Mouse (Mus musculus) 3134 (cell line): ENCODE measurements at regions not wholly inside any gene's neighbourhood (a gene's known extent, or its start where the extent isn't known, plus 50 kb on each side); places are given as distances from the start of the nearest gene placed in this dataset.
A peak's percentile ranks its signal among the peaks of the same experiment; 100 is the strongest.

ENCODE experiments used
- DNase-seq: peaks from one replicate; pipeline ENCODE4 v3.0.0-alpha.2; 2011; ENCODE audit warnings: low spot score; ENCODE audit not compliant: insufficient read length; ENCODE audit errors: extremely low read depth

DNA sequence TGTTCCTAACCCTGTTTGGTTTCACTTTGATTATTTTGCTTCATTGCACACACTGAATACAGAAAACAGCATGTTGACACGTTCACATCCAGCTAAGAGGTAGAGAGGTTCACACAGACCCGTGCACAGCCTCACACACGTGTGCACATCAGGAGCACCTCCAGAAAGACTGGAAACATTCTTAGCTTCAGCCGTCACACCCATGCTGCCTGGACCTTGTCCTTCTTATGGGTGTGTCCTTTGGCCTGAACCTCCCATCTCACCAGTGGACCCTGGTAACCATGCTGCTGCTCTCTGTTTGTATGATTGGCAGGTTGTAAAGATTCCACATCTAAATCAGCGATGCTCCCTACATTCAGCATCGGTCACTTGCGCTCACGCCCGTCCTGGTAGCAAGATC is 109.8 kb downstream of the Gas1 start:
- DNase-seq, result no peak

DNA sequence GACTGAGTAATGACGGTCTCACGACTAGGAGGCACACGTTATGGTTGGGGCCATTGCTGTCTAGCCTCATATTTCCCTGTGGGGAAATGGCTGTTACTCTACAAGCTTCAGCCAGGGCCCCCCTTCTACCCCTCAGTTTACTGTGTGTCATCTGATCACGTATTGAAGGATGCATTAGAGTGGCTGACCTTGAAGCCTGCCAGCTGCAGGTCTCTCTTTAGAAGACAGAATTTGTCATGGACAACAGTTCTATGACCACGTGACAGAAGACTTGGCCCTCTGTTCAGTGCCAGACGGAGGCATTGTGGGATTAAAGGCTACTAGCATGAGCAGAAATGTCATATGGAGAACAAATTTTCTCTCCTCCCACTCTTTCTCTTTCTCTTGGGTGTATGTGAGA is 115.6 kb downstream of the Gas1 start:
- DNase-seq, result no peak

DNA sequence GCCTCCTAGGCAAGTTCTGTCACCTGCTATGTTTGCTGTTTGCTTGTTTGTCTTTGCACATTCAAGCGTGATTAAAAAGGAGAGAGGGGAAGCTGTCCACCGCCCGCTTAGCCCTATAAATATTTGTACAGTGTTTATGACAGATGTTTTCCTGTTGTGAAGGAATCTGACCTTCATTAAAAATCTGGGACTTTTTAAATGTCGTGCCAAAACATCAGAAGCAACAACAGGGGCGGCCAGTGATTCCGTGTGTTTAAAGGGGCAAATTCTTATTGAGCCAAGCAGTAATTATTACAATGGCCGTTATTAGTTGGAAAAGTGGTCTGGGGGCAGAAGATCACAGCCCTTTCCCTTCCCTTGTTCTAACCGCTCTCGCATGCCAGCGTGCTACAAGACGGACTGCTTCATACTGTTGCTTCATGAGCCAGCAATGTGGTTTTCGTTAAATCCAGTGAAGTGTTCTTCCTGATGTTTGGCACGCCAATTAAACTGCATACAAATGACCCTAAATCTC is 119.3 kb downstream of the Gas1 start:
- no peak for DNase-seq

DNA sequence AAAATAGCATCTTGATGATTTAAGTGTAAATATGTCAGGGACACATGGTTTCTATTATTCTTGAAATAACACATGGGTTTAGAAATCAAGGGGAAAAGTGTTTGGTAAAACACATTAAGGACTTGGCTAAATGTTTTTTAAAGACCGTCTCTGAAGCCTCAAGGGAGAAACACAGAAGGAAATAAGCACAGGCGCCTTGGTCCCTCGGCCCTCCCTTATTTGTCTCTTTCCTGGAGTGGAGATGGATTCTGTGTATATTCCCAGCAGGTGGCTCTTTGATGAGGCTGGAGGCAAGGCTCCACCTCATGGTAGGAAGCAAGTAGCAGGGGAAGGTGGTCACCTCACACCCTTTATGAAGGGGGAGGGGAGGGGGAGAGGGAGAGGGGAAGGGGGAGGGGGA is 122.6 kb downstream of the Gas1 start:
- no peak for DNase-seq

DNA sequence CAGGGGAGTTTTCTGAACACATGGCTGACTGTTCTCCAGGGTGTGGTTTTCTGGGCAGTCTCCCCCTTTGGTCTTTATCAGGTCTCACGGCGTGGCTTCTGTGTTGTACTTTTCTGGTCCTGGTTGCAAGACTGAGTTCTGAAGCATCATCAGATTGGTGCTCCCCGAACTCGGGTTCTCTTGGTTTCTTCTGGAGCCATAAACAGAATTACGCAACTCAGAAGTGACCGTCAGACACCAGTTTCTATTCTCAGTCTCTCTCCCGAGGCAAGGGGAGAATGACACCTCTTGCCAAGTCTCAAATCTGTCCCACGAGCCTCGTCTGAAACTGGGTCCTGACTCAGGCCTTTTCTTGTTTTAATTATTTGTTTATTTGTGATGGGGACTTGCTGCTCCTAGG is 123.1 kb downstream of the Gas1 start:
- peak; percentile 70 for DNase-seq

DNA sequence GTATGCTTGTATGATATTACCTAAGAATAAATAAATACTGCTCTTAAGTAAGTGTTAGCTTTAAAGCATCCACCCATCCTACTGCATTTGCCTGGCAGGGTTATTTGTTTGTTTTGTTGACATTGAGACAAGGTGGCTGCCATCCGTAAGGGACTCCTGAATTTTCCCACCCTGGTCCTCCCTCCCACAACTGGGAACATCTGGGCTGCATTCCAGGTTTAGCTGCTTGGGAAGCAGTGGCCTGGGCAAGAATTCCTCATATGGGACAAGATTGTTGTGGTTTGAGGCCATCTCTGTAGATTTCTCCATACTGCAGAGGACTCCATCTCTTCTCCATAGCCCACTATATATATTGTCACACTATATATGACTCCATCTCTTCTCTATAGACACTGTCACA is 125.3 kb downstream of the Gas1 start:
- DNase-seq, result peak; percentile 17

DNA sequence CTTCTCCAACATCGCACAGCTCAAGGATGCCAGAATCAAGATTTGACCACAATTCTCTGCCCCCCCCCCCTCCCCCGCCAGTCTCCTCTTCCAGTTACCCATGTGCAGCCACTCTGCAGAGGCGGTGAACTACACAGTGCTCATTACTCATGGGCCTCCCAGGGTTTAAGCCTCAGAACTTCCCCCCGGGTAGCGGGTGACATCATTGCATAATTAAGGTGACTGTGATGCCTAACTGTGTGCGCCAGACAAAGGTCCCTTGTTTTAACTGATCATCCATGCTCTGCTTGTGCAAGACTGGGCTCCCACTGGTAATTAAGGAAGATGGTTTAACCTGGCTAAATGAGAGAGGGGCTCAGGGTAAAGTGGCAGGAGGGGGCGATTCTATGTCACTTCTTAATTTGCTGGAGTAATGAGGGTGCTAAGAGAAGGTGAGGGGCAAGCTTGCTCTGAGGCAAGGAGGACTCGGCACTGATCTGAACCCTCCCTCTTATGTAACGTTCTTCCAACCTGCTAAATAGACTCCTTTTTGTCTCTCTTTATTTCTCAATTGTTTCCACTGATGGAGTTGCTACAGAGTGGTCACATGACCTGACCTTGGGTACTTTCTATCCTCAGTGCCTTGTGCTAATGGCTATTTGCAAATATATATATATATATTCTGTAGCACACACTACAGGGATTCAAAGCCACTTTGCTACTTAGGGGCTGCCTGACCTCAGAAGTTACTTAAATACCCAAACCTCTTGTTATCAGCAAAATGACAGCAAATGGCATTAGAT is 126.2 kb downstream of the Gas1 start:
- DNase-seq, result peak; percentile 58

DNA sequence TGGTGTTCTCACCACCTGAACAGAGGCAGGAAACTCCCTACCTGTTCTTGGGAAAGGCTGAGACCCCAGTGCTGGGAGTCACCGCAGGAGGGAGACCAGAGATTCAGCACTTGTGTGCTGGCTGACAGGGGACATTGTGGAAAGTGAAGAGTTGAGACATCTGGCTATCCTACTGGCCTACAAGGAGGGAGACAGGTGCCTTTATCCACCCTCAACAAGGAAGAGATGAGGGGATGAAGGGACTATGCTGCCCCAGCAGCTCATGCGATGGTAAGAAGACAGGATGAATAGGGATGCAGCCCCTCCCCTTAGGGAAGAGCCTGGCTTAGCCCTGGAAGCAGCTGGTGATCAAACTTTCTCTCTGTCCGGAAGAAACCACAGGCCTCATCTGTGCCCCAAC is 127.5 kb downstream of the Gas1 start:
- no peak for DNase-seq

DNA sequence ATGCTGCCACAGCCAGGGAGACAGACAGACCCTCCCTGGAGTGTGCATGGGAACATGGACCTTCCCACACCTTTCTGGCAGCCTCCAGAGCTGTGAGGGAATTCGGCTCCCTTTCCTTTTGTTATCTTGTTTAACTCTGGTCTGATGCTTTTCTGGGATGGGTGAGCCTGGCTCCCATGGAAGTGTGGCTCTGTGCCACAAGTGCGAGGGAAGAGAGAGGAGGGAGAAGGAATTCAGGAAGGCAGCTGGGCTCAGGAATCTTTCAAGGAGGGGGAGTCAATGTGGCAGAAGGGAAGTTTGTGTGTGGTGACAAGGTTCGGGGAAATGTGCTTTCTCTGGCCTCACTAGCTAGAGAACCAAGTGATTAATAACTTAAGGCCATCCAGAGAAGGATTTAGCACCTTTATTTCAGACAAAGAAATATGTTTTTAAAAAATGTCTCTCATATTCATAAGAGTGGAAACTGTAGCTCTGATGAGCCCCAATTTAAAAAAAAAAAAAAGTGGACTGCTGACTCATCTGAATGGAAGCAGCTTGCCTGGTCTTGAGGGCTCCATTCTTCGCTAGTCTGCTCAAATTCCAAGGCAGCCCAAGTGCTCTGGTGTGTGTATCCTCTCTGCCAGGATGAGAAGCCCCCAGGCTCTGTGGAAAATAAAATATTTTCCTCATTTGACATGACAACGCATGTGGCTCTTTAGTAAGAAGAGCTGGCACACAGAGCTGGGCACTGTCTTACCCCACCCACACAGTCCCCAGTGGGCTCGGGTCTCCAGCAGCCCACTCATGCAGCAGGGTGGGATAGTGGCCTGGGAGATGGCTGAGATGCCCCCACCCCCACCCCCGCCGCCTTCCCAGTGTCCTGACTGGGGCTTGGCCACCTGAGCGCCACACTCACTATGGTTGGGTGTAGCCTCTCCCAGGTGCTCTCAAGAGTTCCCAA is 129.1 kb downstream of the Gas1 start:
- peak; percentile 63 for DNase-seq

DNA sequence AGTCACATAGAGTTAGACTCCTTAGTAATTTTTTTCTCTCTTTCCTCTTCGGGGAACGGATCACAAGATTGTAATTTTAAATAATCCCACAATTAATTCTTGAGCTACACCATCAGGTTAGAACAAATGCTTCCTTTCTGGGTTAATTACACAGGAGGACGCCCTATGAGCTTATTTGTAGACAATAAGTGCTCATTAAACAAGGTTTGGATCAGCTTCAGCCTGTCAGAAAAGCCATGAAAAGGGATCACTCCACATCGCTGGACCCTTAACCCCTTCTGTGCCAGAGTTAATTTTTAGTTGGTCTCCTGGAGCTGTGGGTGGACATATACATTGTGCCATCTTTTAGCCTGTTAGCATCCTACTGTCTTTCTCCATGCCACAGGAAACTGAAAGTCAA is 131.4 kb downstream of the Gas1 start:
- DNase-seq, result no peak

DNA sequence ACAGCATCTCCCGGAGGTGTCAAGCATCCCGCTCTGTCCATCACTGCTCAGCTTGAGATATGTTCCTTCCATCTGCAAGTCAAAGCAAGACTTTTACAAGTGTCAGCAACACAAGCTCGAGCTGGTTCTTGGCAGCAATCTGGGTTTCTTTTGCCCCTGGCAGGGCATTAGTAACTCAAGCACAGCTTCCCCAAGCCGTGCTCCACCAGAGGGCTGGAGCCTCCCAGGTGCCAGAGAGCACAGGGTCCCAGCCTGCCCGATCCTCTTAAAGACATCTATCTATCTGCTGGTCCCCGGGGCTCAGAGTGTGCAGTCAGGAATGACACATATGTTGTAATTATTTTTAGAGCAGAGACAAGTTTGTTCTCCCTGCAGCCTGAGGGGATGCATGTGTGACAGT is 132.3 kb downstream of the Gas1 start:
- no peak for DNase-seq

DNA sequence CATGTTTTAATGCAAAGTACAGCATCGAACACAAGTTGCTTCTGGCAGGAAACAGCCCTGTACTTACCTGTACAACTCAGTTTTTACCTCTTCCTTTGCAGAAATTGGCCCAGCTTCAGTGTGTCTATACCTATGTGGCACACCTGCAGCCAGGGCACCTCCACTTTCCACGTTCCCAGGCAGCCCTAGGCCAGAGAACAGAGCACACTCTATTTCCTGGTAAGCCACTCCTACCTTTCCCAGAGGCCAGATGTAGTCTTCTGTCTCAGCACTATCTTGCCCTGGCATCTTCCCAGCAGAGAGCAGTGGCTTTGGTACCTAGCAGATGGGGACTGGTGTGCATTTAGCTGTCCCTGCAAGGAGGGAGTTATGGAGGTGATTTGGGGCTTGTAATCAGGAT is 134.7 kb downstream of the Gas1 start:
- DNase-seq, result no peak

DNA sequence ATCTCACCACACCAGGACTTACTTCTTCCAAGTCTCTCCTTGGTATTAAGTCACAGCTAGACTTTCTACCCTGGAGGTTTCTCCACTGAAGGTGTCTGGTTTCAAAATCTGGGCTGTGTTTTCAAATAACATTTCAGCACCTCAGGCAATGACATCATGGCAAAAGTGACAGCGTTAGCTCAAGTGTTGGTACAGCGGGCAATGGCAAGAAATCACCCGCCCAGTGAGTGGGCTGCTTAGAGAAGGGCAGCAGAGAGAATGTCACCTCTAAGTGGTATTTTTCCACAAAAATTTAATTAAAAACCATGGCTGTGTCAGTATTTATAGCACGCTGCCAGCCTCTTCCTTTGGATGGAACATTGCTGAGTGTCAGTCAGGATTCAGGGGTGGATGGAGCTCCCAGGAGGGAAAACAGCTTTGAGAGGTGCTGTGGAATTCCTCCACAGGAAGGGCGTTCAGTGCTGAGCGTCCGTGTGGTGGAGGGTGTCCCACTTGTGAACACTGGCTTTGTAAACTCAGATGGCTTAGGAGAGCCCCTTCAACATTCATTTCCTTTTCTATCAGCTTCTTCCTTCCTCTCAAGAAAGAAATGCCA is 141.5 kb downstream of the Gas1 start:
- no peak for DNase-seq

DNA sequence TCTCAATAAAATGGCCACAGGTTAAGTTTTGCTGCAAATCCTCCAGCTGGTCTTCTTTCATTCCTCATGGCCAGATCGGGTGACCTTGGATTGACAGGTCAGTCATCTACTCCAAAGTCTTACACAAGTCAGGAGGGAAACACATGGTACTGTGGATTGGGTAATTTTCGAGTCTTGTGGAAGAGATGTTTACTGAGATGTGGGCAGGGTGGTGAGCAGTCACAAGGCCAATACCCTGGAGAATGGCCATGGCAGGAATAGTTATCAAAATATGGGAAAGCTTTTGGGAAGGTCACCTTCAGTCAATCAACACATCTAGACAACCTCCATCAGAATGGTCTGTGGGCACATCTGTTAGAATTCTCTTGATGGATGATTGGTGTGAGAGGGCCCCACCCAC is 144.0 kb downstream of the Gas1 start:
- DNase-seq, result no peak

DNA sequence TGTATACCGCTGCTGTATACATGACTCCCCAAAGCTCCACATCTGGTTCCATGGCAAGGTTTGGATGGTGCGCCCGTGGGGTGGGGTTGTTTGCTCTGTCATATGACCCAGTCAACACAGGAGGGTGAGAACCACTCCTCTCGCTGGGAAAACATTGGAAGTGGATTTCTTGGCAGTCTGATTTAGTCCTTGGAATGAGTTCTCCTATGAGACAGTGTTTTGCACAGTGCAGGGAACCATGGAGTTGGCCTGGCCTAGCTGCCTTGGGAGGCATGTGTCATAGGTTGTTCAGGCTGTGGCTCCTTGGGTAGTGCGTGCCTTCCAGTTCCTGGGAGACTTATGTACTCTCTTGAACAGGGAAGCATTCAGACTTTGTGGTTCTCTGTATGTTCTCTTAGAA is 144.6 kb downstream of the Gas1 start:
- DNase-seq, result no peak

DNA sequence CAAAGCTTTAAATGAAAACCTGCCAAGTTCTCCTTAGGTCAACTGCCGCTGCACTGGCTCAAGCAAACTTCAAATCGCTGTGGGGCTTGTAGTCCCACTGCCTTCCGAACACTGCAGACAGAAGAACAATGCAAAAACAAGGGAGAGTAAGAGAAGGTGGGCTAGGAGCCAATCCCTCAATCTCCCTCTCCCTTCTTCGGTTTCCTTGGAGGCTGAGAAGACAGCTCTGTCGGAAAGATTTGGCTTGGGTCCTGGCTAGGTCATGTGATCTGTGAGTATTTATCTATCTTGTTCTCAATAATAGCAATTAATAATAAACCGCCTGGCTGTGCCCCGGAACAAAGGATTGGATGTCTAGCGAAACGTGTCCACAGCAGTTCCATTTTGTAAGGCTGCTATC is 147.6 kb downstream of the Gas1 start:
- no peak for DNase-seq

DNA sequence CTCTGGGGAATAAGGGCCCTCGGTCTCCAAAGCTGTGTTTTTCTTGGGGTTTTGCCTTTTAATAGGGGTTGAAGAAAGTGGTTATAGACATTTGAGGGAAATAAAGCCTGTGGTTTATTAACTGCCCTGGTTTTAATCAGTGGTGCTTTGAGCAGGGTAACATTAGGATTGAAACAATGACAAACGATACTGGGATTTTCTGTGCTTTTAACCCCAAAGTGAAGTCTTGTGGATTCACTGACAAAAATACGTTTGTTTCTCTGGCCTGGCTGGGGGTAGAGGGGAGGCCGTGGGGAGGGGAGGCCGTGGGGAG is 157.0 kb downstream of the Gas1 start:
- DNase-seq, result no peak

DNA sequence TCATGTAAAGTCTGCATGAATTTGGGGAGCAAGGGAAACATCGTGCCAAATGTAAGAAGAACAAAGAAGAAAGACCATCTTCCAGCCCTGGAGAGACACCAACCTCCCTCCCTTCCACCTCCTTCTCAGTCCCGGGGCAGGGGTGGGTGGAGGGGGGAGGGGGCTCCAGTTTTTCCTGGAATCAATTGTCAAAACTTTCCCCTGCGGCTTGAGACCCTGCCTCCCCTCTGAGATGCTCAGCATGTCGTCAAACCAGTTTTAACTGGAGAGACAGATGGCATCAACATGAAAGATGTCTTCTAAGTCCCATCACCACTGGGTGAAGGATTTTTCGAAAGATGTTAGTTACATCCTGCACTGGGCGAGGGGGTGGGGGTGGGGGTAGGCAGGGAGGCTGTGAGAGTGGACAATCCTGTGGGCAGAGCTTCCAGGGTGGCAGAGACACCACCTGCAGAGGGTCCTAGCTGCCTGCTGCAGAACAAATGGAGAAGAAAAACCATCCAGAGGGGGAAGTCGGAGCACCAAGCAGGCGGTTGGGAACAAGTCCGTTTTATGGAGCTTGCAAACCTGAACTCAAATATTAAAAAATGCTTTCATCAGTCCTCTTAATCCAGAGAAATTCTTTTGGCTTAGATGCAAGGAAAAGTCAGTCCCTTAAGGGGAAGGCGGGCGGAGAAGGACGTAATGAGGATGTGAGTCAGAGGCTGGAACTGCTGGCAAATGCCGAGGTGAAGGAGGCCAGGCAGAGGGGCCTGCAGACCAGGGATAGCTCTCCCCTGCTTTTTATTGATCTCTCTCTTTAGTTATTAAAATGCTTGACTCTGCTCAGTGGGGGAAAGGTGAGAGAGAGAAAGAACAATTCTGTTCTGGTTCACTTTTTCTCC is 157.6 kb downstream of the Gas1 start:
- DNase-seq, result peak; percentile 67

DNA sequence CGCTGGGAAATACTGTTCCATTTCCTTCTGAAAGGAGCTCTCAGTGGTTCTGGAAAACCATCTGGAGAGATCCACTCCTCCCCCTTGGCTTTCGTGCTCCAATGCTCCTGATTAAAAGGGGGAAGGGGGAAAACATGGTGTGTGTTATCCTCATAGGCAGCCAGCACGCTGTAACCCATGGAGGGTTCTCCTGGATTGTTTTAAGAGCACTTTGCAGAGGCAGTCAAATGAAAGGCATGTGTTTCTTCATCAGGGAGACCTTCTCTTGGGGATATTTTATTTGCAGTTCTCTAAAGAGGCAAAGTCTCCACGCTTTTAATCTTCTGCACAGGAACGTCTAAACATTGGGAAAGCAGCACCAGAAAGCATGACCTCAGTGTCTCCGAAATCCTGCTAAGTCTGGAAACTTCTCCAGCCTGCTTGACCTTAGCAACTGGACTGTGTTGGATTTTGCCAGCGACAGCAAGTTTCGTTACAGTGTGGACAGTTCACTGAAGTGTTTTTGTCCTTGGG is 161.3 kb downstream of the Gas1 start:
- DNase-seq, result no peak

DNA sequence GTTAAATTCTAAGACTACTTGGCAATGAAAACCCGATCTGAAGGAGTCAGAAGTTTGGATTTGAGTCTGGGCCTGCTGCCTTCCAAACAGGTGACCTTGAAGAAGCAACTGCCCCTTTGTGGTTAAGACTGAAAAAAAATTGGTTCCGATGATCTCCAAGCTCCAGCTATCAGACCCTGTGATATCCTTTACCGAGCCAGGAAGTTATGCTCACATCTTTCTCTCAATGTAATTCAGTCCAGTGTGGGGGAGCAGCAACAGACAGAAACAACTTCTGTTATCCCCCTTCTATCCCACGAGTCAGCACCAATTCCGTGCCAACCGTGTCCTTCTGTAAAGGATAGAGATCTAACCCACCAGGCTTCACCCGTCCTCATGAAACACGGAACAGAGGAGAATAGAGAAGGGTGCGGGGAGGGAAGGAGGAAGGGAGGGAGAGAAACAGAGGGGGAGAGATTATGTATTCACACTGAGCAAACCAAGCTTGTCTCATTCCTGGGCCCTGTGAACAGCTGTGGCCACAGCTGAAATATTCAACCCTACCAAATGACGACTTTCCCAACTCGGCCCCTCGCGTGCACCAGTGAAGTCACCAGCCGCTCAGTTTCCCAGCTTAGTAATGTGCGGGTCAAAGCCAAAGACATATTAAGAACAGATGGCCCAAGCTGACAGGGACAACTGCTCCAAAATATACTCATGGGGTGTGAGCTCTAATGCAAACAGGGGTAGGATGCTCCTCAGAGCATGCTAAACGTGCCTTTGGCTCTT is 164.9 kb downstream of the Gas1 start:
- no peak for DNase-seq
